Mouse (Mus musculus) c-Kit-negative CD71-positive TER-119-positive erythroid progenitor cells, embryonic 14.5 days (primary cell): ENCODE measurements around the gene Rexo5.
A peak's percentile ranks its signal among the peaks of the same experiment; 100 is the strongest.

Experiments used
- DNase-seq: peaks from one replicate; pipeline ENCODE4 v3.0.0-alpha.2; 2013; ENCODE audit warnings: low read depth, low spot score

Rexo5 gene

GRCm38 (mm10) chr7:119887887-119888286 lies 94.1 kb downstream of the Rexo5 start:
- DNase-seq: no peak

GRCm38 (mm10) chr7:119892198-119892597 lies 98.4 kb downstream of the Rexo5 start:
- DNase-seq: no peak

GRCm38 (mm10) chr7:119892742-119893141 lies 98.9 kb downstream of the Rexo5 start:
- DNase-seq: no peak

- peak; percentile 11 for DNase-seq
Measured at GRCm38 (mm10) chr7:119894818-119895544, 101.2 kb downstream of the Rexo5 start.

GRCm38 (mm10) chr7:119895639-119896512 lies 102.1 kb downstream of the Rexo5 start, which contains the start of the genes Lyrm1 and Dcun1d3:
TSS of gene Lyrm1 (plus strand) at chr7:119895861.
TSS of gene Dcun1d3 (minus strand) at chr7:119896298.
- peak; percentile 90 for DNase-seq

- no peak for DNase-seq
Measured at GRCm38 (mm10) chr7:119897521-119898109, 103.8 kb downstream of the Rexo5 start.

GRCm38 (mm10) chr7:119898247-119898856 lies 104.5 kb downstream of the Rexo5 start:
- DNase-seq: no peak
